Mouse (Mus musculus): ENCODE data around the gene Foxred1. TPM values are rescaled to one million over a fixed set of nuclear protein-coding genes. Genes with fewer than 3 reads are reported as not detected.

The Foxred1 gene
- polyA plus RNA-seq, 1 experiment from 2014 or later: 36.8 TPM

DNA sequence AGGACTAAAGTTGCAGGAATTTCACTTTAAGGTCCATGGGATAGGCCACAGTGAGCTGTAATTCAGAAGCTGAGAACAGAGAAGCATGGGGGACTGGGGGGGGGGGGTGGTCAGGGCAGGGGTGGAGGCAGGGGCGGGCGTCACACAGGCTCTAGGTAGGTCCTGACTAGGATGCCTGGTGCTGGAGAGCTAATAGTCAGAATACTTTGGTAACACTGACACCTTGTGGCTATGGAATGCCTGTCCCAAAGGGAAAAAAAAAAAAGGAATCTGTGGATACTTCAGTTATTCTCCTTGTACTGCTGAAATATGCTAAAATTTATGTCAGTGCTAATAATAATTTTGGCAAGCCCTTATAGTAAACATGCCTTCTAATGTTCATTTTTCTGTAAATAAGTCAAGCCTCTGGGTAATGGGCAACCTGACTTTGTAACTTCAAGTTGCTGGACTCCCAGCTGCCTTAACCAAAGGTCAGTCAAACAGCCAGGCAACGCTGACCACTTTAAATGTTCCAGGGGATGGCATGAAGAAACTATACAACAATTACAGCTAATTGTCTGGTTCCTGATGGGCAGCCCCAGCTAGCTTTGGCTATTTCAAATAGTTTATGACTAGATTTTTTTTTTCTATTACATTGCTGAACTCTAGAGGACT, 44.6 kb downstream of the Foxred1 start:
- H3K4me1 ChIP-seq (replicated peaks; ENCODE audit: insufficient read depth, low read length): no peaks in the 10 kb centered on the region
- H3K9ac ChIP-seq (ENCODE audit: low read depth, low read length): no peak overlapping the region
- H3K27me3 ChIP-seq (ENCODE audit: insufficient read depth, low read length): no peaks in the 10 kb centered on the region
- ATAC-seq (replicated peaks; ENCODE audit: low FRiP score, low read depth): peak; percentile 65
- no peaks in the 10 kb centered on the region for H3K36me3 ChIP-seq (ENCODE audit: insufficient read depth, low read length)
- no peaks in the 10 kb centered on the region for H3K9me3 ChIP-seq (replicated peaks; ENCODE audit: low read length)
- H3K27ac ChIP-seq: no peak overlapping the region
- 16% methylated on average over 3 of the region's 3 CpGs for WGBS
- peak; percentile 72 for TF ChIP-seq CTCF (IDR thresholded peaks at IDR 0.05; ENCODE audit: low read depth)
- H3K4me3 ChIP-seq (replicated peaks; ENCODE audit: low read depth, low read length): no peak overlapping the region
- no peak overlapping the region for H3K4me2 ChIP-seq (ENCODE audit: low read length)
- peak; percentile 87 for DNase-seq (ENCODE audit: low spot score)

DNA sequence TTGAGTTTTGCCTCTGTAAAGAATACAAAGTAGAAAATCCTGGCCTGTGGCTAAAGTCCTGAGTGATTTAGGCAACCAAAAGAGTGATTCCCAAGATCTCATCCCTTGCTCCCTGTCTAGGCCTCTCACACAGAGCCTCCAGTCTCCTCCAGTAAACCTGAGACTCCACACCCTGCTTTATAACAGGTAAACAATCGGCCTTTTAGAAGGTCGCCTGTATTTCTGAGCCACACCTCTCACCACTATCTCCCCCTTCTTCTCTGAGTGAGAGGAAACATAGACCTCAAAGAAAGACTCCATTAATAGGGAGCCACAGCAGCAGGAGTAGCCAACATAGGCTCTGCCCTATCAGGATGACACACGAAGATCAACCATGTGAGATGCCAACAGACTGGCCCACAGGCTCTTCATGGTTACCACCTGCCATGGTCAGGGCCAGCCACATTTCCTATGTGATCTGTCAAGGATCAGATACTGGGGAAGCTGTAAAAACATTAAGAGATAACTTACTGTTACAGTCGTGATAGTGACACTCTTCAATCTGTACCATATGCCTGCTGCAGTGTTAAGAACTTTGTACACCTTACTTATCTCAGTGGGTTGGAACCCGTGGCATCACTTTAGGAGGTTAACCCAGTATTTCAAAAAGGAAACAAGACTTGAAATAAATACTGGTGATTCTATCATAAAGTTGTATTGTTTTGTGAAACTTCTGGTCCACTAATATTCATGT, 46.5 kb downstream of the Foxred1 start:
- no peaks in the 10 kb centered on the region for H3K36me3 ChIP-seq (ENCODE audit: insufficient read depth, low read length)

DNA sequence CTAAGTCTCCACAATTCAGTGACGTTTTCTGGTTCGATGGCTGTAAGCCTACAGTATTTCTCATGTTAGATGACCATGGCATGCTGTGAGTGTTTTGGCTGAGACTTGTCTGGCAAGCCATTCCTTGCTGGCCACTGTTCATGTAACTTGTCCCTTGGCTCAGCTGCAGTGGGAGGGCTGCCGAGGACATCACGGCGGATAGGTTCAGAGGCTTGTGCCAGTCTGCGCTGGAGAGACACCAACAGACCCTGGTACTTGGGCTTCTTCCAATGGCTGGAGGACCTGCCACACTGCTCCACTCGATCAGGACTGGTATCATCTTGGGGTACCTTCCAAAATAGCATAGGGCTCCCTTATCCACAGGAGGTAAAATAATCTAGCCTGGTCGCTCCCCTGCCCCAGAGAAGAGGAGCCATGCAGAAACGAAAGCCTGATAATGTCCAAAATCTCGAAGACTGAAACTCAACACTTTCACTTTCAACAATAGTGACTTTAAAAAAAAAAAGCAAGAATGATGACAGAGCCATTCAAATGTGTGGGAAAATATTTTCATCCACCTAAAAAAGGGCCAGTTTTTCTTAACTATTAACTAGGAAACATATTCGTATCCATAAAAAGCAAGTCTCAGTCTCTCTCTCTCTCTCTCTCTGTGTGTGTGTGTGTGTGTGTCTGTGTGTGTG, 47.7 kb downstream of the Foxred1 start:
- WGBS: 90% methylated on average over 11 of the region's 11 CpGs
- Histone ChIP-seq H3K4me1 (replicated peaks; ENCODE audit: insufficient read depth, low read length) (no peaks in the 10 kb centered on the region), H3K36me3 (ENCODE audit: insufficient read depth, low read length) (no peaks in the 10 kb centered on the region), H3K9ac (ENCODE audit: low read depth, low read length) (no peak overlapping the region), H3K9me3 (replicated peaks; ENCODE audit: low read length) (no peaks in the 10 kb centered on the region), H3K4me3 (replicated peaks; ENCODE audit: low read depth, low read length) (no peak overlapping the region), H3K27me3 (ENCODE audit: insufficient read depth, low read length) (no peaks in the 10 kb centered on the region), H3K4me2 (ENCODE audit: low read length) (no peak overlapping the region), H3K27ac (no peak overlapping the region)
- DNase-seq (ENCODE audit: low spot score) (no peak), ATAC-seq (replicated peaks; ENCODE audit: low FRiP score, low read depth) (no peak)
- no peak for TF ChIP-seq CTCF (IDR thresholded peaks at IDR 0.05; ENCODE audit: low read depth)

More for the DNA sequence above, 46.5 kb downstream of the Foxred1 start:
- 81% methylated on average over 5 of the region's 5 CpGs for WGBS
- TF ChIP-seq CTCF (IDR thresholded peaks at IDR 0.05; ENCODE audit: low read depth): no peak
- no peak overlapping the region for H3K9ac ChIP-seq (ENCODE audit: low read depth, low read length)
- H3K4me2 ChIP-seq (ENCODE audit: low read length): no peak overlapping the region
- no peaks in the 10 kb centered on the region for H3K9me3 ChIP-seq (replicated peaks; ENCODE audit: low read length)
- H3K4me1 ChIP-seq (replicated peaks; ENCODE audit: insufficient read depth, low read length): no peaks in the 10 kb centered on the region
- H3K27ac ChIP-seq: no peak overlapping the region
- no peaks in the 10 kb centered on the region for H3K27me3 ChIP-seq (ENCODE audit: insufficient read depth, low read length)
- DNase-seq (ENCODE audit: low spot score): no peak
- ATAC-seq (replicated peaks; ENCODE audit: low FRiP score, low read depth): no peak
- no peak overlapping the region for H3K4me3 ChIP-seq (replicated peaks; ENCODE audit: low read depth, low read length)

GRCm38 (mm10) chr9:35161721-35162120, 49.1 kb downstream of the Foxred1 start:
- H3K4me3 ChIP-seq (replicated peaks; ENCODE audit: low read depth, low read length): no peak overlapping the region
- TF ChIP-seq CTCF (IDR thresholded peaks at IDR 0.05; ENCODE audit: low read depth): no peak
- ATAC-seq (replicated peaks; ENCODE audit: low FRiP score, low read depth) (no peak), DNase-seq (ENCODE audit: low spot score) (no peak)
- H3K4me1 ChIP-seq (replicated peaks; ENCODE audit: insufficient read depth, low read length): no peaks in the 10 kb centered on the region
- no peaks in the 10 kb centered on the region for H3K27me3 ChIP-seq (ENCODE audit: insufficient read depth, low read length)
- no peaks in the 10 kb centered on the region for H3K9me3 ChIP-seq (replicated peaks; ENCODE audit: low read length)
- no peak overlapping the region for H3K9ac ChIP-seq (ENCODE audit: low read depth, low read length)
- no peaks in the 10 kb centered on the region for H3K36me3 ChIP-seq (ENCODE audit: insufficient read depth, low read length)
- WGBS: 63% methylated on average over 7 of the region's 7 CpGs
- no peak overlapping the region for H3K4me2 ChIP-seq (ENCODE audit: low read length)
- H3K27ac ChIP-seq: no peak overlapping the region

DNA sequence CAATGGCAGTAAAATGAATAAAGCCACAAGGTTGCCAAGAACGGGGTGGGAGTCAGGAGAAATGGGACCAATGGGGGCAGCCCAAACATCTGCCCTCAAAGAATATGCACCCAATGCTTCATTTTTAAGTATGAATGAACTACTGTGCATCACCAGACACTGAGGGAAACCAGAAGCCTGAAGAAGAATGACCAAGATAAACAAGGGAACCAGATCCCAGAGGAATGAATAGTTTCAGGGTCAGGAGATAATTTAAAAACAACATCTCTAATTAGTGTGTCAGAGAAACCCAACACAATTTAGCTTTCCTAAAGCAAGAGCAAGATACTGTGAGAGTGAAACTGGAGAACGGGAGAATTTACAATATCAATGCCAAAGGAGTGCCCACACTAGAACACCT, 50.2 kb downstream of the Foxred1 start:
- H3K36me3 ChIP-seq (ENCODE audit: insufficient read depth, low read length): no peaks in the 10 kb centered on the region
- H3K4me1 ChIP-seq (replicated peaks; ENCODE audit: insufficient read depth, low read length): no peaks in the 10 kb centered on the region
- H3K9me3 ChIP-seq (replicated peaks; ENCODE audit: low read length): no peaks in the 10 kb centered on the region
- H3K4me2 ChIP-seq (ENCODE audit: low read length): no peak overlapping the region
- no peak overlapping the region for H3K4me3 ChIP-seq (replicated peaks; ENCODE audit: low read depth, low read length)
- H3K9ac ChIP-seq (ENCODE audit: low read depth, low read length): no peak overlapping the region
- DNase-seq (ENCODE audit: low spot score): peak; percentile 58
- TF ChIP-seq CTCF (IDR thresholded peaks at IDR 0.05; ENCODE audit: low read depth): no peak
- no peak for ATAC-seq (replicated peaks; ENCODE audit: low FRiP score, low read depth)
- H3K27me3 ChIP-seq (ENCODE audit: insufficient read depth, low read length): no peaks in the 10 kb centered on the region
- H3K27ac ChIP-seq: no peak overlapping the region
- 51% methylated on average over 2 of the region's 2 CpGs for WGBS

DNA sequence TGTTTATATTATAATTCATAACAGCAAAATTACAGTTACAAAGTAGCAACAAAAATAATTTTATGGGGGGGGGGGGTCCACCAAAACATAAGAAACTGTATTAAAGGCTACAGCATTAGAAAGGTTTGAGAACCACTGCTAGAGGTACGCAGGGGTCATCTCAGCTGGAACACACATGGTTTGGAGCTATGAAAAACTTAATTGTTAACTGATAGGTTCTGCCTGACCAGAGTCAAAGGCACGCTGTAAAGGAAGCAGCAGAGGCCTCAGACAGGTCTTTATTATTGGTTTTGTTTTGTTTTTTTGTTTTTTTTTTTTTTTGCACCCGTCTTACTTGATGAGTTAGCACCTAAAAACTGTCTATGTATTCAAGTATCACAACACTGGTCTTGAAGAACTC, 52.4 kb downstream of the Foxred1 start:
- no peak overlapping the region for H3K4me3 ChIP-seq (replicated peaks; ENCODE audit: low read depth, low read length)
- no peak overlapping the region for H3K9ac ChIP-seq (ENCODE audit: low read depth, low read length)
- DNase-seq (ENCODE audit: low spot score) (no peak), ATAC-seq (replicated peaks; ENCODE audit: low FRiP score, low read depth) (no peak)
- no peak for TF ChIP-seq CTCF (IDR thresholded peaks at IDR 0.05; ENCODE audit: low read depth)
- H3K9me3 ChIP-seq (replicated peaks; ENCODE audit: low read length): no peaks in the 10 kb centered on the region
- WGBS: 59% methylated on average over 3 of the region's 3 CpGs
- no peaks in the 10 kb centered on the region for H3K27me3 ChIP-seq (ENCODE audit: insufficient read depth, low read length)
- H3K27ac ChIP-seq: no peak overlapping the region
- no peaks in the 10 kb centered on the region for H3K36me3 ChIP-seq (ENCODE audit: insufficient read depth, low read length)
- no peak overlapping the region for H3K4me2 ChIP-seq (ENCODE audit: low read length)
- no peaks in the 10 kb centered on the region for H3K4me1 ChIP-seq (replicated peaks; ENCODE audit: insufficient read depth, low read length)
